Mouse (Mus musculus): ENCODE data around the gene Dnmt3l. TPM values are rescaled to one million over a fixed set of nuclear protein-coding genes. Genes with fewer than 3 reads are reported as not detected.

The Dnmt3l gene
- polyA plus RNA-seq, 1 experiment = 6.7 TPM

GRCm38 (mm10) chr10:78105548-78105947, 63.8 kb downstream of the Dnmt3l start:
- WGBS = 22% methylated on average over 12 of the region's 12 CpGs
- Histone ChIP-seq H3K27ac (ENCODE audit: control insufficient read depth, insufficient read depth, low read depth, low read length, poor library complexity) (peak overlapping the region; percentile 1; the same call in 1 of the 2 replicates), H3K4me3 (replicated peaks; ENCODE audit: control insufficient read depth, low read depth, low read length) (peak overlapping the region; percentile 25)

More at GRCm38 (mm10) chr10:78105548-78105947, 63.8 kb downstream of the Dnmt3l start:
- peaks cover 4% of the 10 kb centered on the region; the same call in 1 of the 2 replicates for H3K4me1 ChIP-seq (ENCODE audit: control insufficient read depth, insufficient read depth, low read length)
- TF ChIP-seq POLR2A (IDR thresholded peaks at IDR 0.05; ENCODE audit: borderline replicate concordance, control insufficient read depth, low read depth, low read length) = no peak
- no peak for TF ChIP-seq CTCF (IDR thresholded peaks at IDR 0.05; ENCODE audit: control insufficient read depth, insufficient read depth, low read length)

Other genes with a start within 250 kb of the Dnmt3l start
- gene Gm9639, start 246.9 kb upstream of the Dnmt3l start, polyA plus RNA-seq (2011; ENCODE audit: insufficient read depth, insufficient read length, low replicate concordance, missing spikeins) = not detected in 2 replicates
- not detected in 2 replicates for gene Gm19668, start 242.8 kb upstream of the Dnmt3l start, polyA plus RNA-seq (2011; ENCODE audit: insufficient read depth, insufficient read length, low replicate concordance, missing spikeins)
- gene Gm9507, start 230.1 kb upstream of the Dnmt3l start, polyA plus RNA-seq (2011; ENCODE audit: insufficient read depth, insufficient read length, low replicate concordance, missing spikeins) = not detected in 2 replicates
- not detected in 2 replicates for gene Gm2696, start 227.3 kb upstream of the Dnmt3l start, polyA plus RNA-seq (2011; ENCODE audit: insufficient read depth, insufficient read length, low replicate concordance, missing spikeins)
- gene Krtap10-4, start 214.9 kb upstream of the Dnmt3l start, polyA plus RNA-seq (2011; ENCODE audit: insufficient read depth, insufficient read length, low replicate concordance, missing spikeins) = not detected in 2 replicates
- gene Krtap10-10, start 206.0 kb upstream of the Dnmt3l start, polyA plus RNA-seq (2011; ENCODE audit: insufficient read depth, insufficient read length, low replicate concordance, missing spikeins) = not detected in 2 replicates
- not detected in 2 replicates for gene Gm36176, start 195.1 kb upstream of the Dnmt3l start, polyA plus RNA-seq (2011; ENCODE audit: insufficient read depth, insufficient read length, low replicate concordance, missing spikeins)
- not detected in 2 replicates for gene Gm10318, start 189.1 kb upstream of the Dnmt3l start, polyA plus RNA-seq (2011; ENCODE audit: insufficient read depth, insufficient read length, low replicate concordance, missing spikeins)
- gene Gm3285, start 180.0 kb upstream of the Dnmt3l start, polyA plus RNA-seq (2011; ENCODE audit: insufficient read depth, insufficient read length, low replicate concordance, missing spikeins) = not detected in 2 replicates
- gene Lrrc3, start 139.4 kb upstream of the Dnmt3l start, polyA plus RNA-seq (2011; ENCODE audit: insufficient read depth, insufficient read length, low replicate concordance, missing spikeins) = 0.70 TPM in 1 of 2 replicates, not detected in the other
- gene Trpm2, start 71.4 kb upstream of the Dnmt3l start, polyA plus RNA-seq (2011; ENCODE audit: insufficient read depth, insufficient read length, low replicate concordance, missing spikeins) = 19.2 and 53.7 TPM in 2 replicates
- gene 1810043G02Rik, start 63.4 kb upstream of the Dnmt3l start, polyA plus RNA-seq (2011; ENCODE audit: insufficient read depth, insufficient read length, low replicate concordance, missing spikeins) = 4.4 and 5.8 TPM in 2 replicates
- 8.0 and 13.3 TPM in 2 replicates for gene Pfkl, start 31.9 kb upstream of the Dnmt3l start, polyA plus RNA-seq (2011; ENCODE audit: insufficient read depth, insufficient read length, low replicate concordance, missing spikeins)
- not detected in 2 replicates for gene Aire, start 1.7 kb downstream of the Dnmt3l start, polyA plus RNA-seq (2011; ENCODE audit: insufficient read depth, insufficient read length, low replicate concordance, missing spikeins)
- 7.9 and 20.7 TPM in 2 replicates for gene Icosl, start 27.4 kb downstream of the Dnmt3l start, polyA plus RNA-seq (2011; ENCODE audit: insufficient read depth, insufficient read length, low replicate concordance, missing spikeins)
- 25.3 and 31.3 TPM in 2 replicates for gene D10Jhu81e, start 127.8 kb downstream of the Dnmt3l start, polyA plus RNA-seq (2011; ENCODE audit: insufficient read depth, insufficient read length, low replicate concordance, missing spikeins)
- gene Pwp2, start 143.2 kb downstream of the Dnmt3l start, polyA plus RNA-seq (2011; ENCODE audit: insufficient read depth, insufficient read length, low replicate concordance, missing spikeins) = 7.2 and 13.9 TPM in 2 replicates
- 19.5 and 31.8 TPM in 2 replicates for gene Trappc10, start 202.7 kb downstream of the Dnmt3l start, polyA plus RNA-seq (2011; ENCODE audit: insufficient read depth, insufficient read length, low replicate concordance, missing spikeins)